In genomic region chr7:142552591-142553416, GRCm38 (mm10) we compare ENCODE assay signal across 8 mouse cellular contexts. TPM values are rescaled to one million over a fixed set of nuclear protein-coding genes. Genes with fewer than 3 reads are reported as not detected.
DNase-seq lines count a peak whose midpoint lies in the region; ATAC-seq and TF ChIP-seq lines count a peak whose summit lies in the region.

No protein-coding gene starts in this region.

- H3K4me3 ChIP-seq in forebrain, embryonic 12.5 days (replicated peaks), result no peak overlapping the region
- no peak overlapping the region for H3K4me3 ChIP-seq in forebrain, embryonic 14.5 days (ENCODE audit: low read depth, low read length)
- no peak overlapping the region for H3K4me3 ChIP-seq in lung, embryonic 15.5 days
- no peak overlapping the region for H3K4me3 ChIP-seq in intestine, embryonic 16.5 days (ENCODE audit: low read length)
- H3K4me3 ChIP-seq in cerebellum, adult 2 months (replicated peaks; ENCODE audit: insufficient read depth, low read depth, low read length), result no peak overlapping the region

- ATAC-seq in forebrain, embryonic 12.5 days (ENCODE audit: low FRiP score), result no peak
- ATAC-seq in forebrain, embryonic 14.5 days, result no peak
- ATAC-seq in lung, embryonic 15.5 days (ENCODE audit: borderline replicate concordance, extremely low read depth, low FRiP score, low TSS enrichment), result peak; percentile 70
- peak; percentile 29; the same call in 1 of the 2 replicates for ATAC-seq in intestine, embryonic 16.5 days
- ATAC-seq in megakaryocyte-erythroid progenitor cell, adult 5-6 weeks (replicated peaks; ENCODE audit: low FRiP score, low TSS enrichment, poor library complexity, severe bottlenecking), result no peak

- H3K4me2 ChIP-seq in forebrain, embryonic 12.5 days, result no peak overlapping the region
- no peak overlapping the region for H3K4me2 ChIP-seq in forebrain, embryonic 14.5 days (ENCODE audit: low read length)
- H3K4me2 ChIP-seq in lung, embryonic 15.5 days, result no peak overlapping the region
- H3K4me2 ChIP-seq in intestine, embryonic 16.5 days (ENCODE audit: low read depth, low read length), result no peak overlapping the region

- H3K9me3 ChIP-seq in forebrain, embryonic 12.5 days, result no peaks in the 10 kb centered on the region
- no peaks in the 10 kb centered on the region for H3K9me3 ChIP-seq in forebrain, embryonic 14.5 days (replicated peaks; ENCODE audit: control insufficient read depth, low read length)
- no peaks in the 10 kb centered on the region for H3K9me3 ChIP-seq in lung, embryonic 15.5 days
- no peaks in the 10 kb centered on the region for H3K9me3 ChIP-seq in intestine, embryonic 16.5 days (ENCODE audit: control insufficient read depth, low read length)

- no peak for DNase-seq in forebrain, embryonic 14.5 days (ENCODE audit: low spot score)
- DNase-seq in lung, postnatal 36 days, result no peak
- DNase-seq in skeletal muscle tissue, adult 2 months (ENCODE audit: low read depth, low spot score), result peak; percentile 97
- no peak for DNase-seq in cerebellum, adult 2 months

- H3K27me3 ChIP-seq in forebrain, embryonic 12.5 days, result no peaks in the 10 kb centered on the region
- no peaks in the 10 kb centered on the region for H3K27me3 ChIP-seq in forebrain, embryonic 14.5 days (replicated peaks; ENCODE audit: control insufficient read depth, insufficient read depth, low read length)
- H3K27me3 ChIP-seq in lung, embryonic 15.5 days, result no peaks in the 10 kb centered on the region
- no peaks in the 10 kb centered on the region for H3K27me3 ChIP-seq in intestine, embryonic 16.5 days (replicated peaks; ENCODE audit: control insufficient read depth, insufficient read depth, low read length)
- no peaks in the 10 kb centered on the region for H3K27me3 ChIP-seq in cerebellum, adult 2 months (ENCODE audit: control insufficient read depth, insufficient read depth, low read length)

- TF ChIP-seq POLR2A in cerebellum, adult 2 months (IDR thresholded peaks at IDR 0.05; ENCODE audit: borderline replicate concordance, insufficient read depth, low read length), result no peak

- no peaks in the 10 kb centered on the region for H3K36me3 ChIP-seq in forebrain, embryonic 12.5 days (replicated peaks)
- no peaks in the 10 kb centered on the region for H3K36me3 ChIP-seq in forebrain, embryonic 14.5 days (ENCODE audit: control insufficient read depth, insufficient read depth, low read length)
- no peaks in the 10 kb centered on the region for H3K36me3 ChIP-seq in lung, embryonic 15.5 days
- H3K36me3 ChIP-seq in intestine, embryonic 16.5 days (ENCODE audit: control insufficient read depth, insufficient read depth, low read length), result no peaks in the 10 kb centered on the region

- no peak overlapping the region for H3K9ac ChIP-seq in forebrain, embryonic 12.5 days
- H3K9ac ChIP-seq in forebrain, embryonic 14.5 days (ENCODE audit: low read length), result no peak overlapping the region
- H3K9ac ChIP-seq in lung, embryonic 15.5 days, result no peak overlapping the region
- H3K9ac ChIP-seq in intestine, embryonic 16.5 days (ENCODE audit: low read depth, low read length), result peak overlapping the region; percentile 54

- 0 out of 2 replicates have a peak overlapping the region, but pooled peaks have one; percentile 50 for H3K27ac ChIP-seq in forebrain, embryonic 12.5 days
- no peak overlapping the region for H3K27ac ChIP-seq in forebrain, embryonic 14.5 days (ENCODE audit: low read depth, low read length)
- peak overlapping the region; percentile 95 for H3K27ac ChIP-seq in lung, embryonic 15.5 days
- H3K27ac ChIP-seq in intestine, embryonic 16.5 days (ENCODE audit: low read length), result peak overlapping the region; percentile 73
- H3K27ac ChIP-seq in cerebellum, adult 2 months (ENCODE audit: insufficient read depth, low read length), result no peak overlapping the region

- TF ChIP-seq CTCF in cerebellum, adult 2 months (IDR thresholded peaks at IDR 0.05; ENCODE audit: borderline replicate concordance, insufficient read depth, low read depth, low read length), result no peak

- H3K4me1 ChIP-seq in forebrain, embryonic 12.5 days, result peaks cover 30% of the 10 kb centered on the region
- peaks cover 8% of the 10 kb centered on the region for H3K4me1 ChIP-seq in forebrain, embryonic 14.5 days (ENCODE audit: control insufficient read depth, insufficient read depth, low read length)
- peaks cover 50% of the 10 kb centered on the region for H3K4me1 ChIP-seq in lung, embryonic 15.5 days
- peaks cover 47% of the 10 kb centered on the region for H3K4me1 ChIP-seq in intestine, embryonic 16.5 days (ENCODE audit: control insufficient read depth, insufficient read depth, low read length)
- H3K4me1 ChIP-seq in cerebellum, adult 2 months (ENCODE audit: control insufficient read depth, insufficient read depth, low read length), result peaks cover 21% of the 10 kb centered on the region

- 58% methylated on average over 13 of the region's 13 CpGs for WGBS in forebrain, embryonic 12.5 days
- WGBS in forebrain, embryonic 14.5 days, result 63% methylated on average over 13 of the region's 13 CpGs
- WGBS in lung, embryonic 15.5 days, result 18% methylated on average over 13 of the region's 13 CpGs
- WGBS in intestine, embryonic 16.5 days, result 37% methylated on average over 13 of the region's 13 CpGs
- WGBS in cerebellum, adult 2 months, result 88% methylated on average over 13 of the region's 13 CpGs

RNA-seq across cellular contexts. Expression of gene Mrpl23, which starts 20.3 kb away (rescaled TPM):
- 10.8 and 15.9 TPM in 2 replicates for polyA plus RNA-seq in forebrain, embryonic 12.5 days (2016; fragmentation: Nextera tagmentation; extraction: Ambion mirVana)
- polyA plus RNA-seq in forebrain, embryonic 14.5 days (2014; fragmentation: Nextera tagmentation; extraction: Ambion mirVana), result 21.7 and 28.7 TPM in 2 replicates
- 22.8 and 28.3 TPM in 2 replicates for polyA plus RNA-seq in lung, embryonic 15.5 days (2015; fragmentation: Nextera tagmentation; extraction: Ambion mirVana)
- polyA plus RNA-seq in intestine, embryonic 16.5 days (2015; fragmentation: Nextera tagmentation; extraction: Ambion mirVana), result 50.3 and 58.1 TPM in 2 replicates
- total RNA-seq in megakaryocyte-erythroid progenitor cell, adult 5-6 weeks (2014; fragmentation: Nextera tagmentation), result 13.0 and 13.8 TPM in 2 replicates
- 46.6 and 82.1 TPM in 2 replicates for total RNA-seq in megakaryocyte-erythroid progenitor cell, adult 5-6 weeks (2017)
- polyA plus RNA-seq in cerebellum, adult 2 months (2012; rRNA removed), result 81.9 and 87.2 TPM in 2 replicates

RNA-seq across cellular contexts. Expression of gene Tnnt3, which starts 54.2 kb away (rescaled TPM):
- polyA plus RNA-seq in forebrain, embryonic 12.5 days (2016; fragmentation: Nextera tagmentation; extraction: Ambion mirVana), result 0.78 TPM in 1 of 2 replicates, not detected in the other
- 0.42 and 0.53 TPM in 2 replicates for polyA plus RNA-seq in forebrain, embryonic 14.5 days (2014; fragmentation: Nextera tagmentation; extraction: Ambion mirVana)
- 2.5 and 5.1 TPM in 2 replicates for polyA plus RNA-seq in lung, embryonic 15.5 days (2015; fragmentation: Nextera tagmentation; extraction: Ambion mirVana)
- 2.1 and 3.2 TPM in 2 replicates for polyA plus RNA-seq in intestine, embryonic 16.5 days (2015; fragmentation: Nextera tagmentation; extraction: Ambion mirVana)
- not detected in 2 replicates for total RNA-seq in megakaryocyte-erythroid progenitor cell, adult 5-6 weeks (2014; fragmentation: Nextera tagmentation)
- total RNA-seq in megakaryocyte-erythroid progenitor cell, adult 5-6 weeks (2017), result not detected in 2 replicates
- polyA plus RNA-seq in cerebellum, adult 2 months (2012; rRNA removed), result 0.39 and 0.65 TPM in 2 replicates

Comparison
In these comparisons a context has a peak if more than half of its experiments do, and no peak if none do; other contexts are left out.
1. H3K27ac ChIP-seq: peak in forebrain, embryonic 12.5 days (single experiment), lung, embryonic 15.5 days (single experiment) and intestine, embryonic 16.5 days (single experiment); none in forebrain, embryonic 14.5 days (single experiment) and cerebellum, adult 2 months (single experiment).
2. ATAC-seq: peak in lung, embryonic 15.5 days (single experiment) and intestine, embryonic 16.5 days (single experiment); none in forebrain, embryonic 12.5 days (single experiment), forebrain, embryonic 14.5 days (single experiment) and megakaryocyte-erythroid progenitor cell, adult 5-6 weeks (single experiment).